Mouse (Mus musculus): ENCODE results near the gene Grk4. TPM values are rescaled to one million over a fixed set of nuclear protein-coding genes. Genes with fewer than 3 reads are reported as not detected.
A peak's percentile ranks its signal among the peaks of the same experiment; 100 is the strongest.

The Grk4 gene
- polyA plus RNA-seq (2012; fragmentation: generic; extraction: Trizol): 0.43 TPM
- long read RNA-seq, experiment 1: 0 reads
- long read RNA-seq, experiment 2: 0 reads

- H3K79me3 ChIP-seq (ENCODE audit: low read depth): peaks cover 25% of the 10 kb centered on the region
- H3K4me3 ChIP-seq (ENCODE audit: insufficient read depth, poor library complexity, severe bottlenecking): peak within 1 kb of the TSS; percentile 68
- no peaks in the 10 kb centered on the region for H3K27me3 ChIP-seq (ENCODE audit: control insufficient read depth, insufficient read depth, insufficient read length)
- TF ChIP-seq CTCF (IDR thresholded peaks at IDR 0.05; ENCODE audit: control insufficient read depth, insufficient read depth, insufficient read length) (peak; percentile 93), MAX (IDR thresholded peaks at IDR 0.05) (peak; percentile 90), FOSL1 (IDR thresholded peaks at IDR 0.05; ENCODE audit: insufficient read depth, low read length, poor library complexity, severe bottlenecking) (no peak)
- H3K36me3 ChIP-seq (ENCODE audit: control insufficient read depth, insufficient read depth): peaks cover 25% of the 10 kb centered on the region
- peaks cover 26% of the 10 kb centered on the region for H3K79me2 ChIP-seq (ENCODE audit: control insufficient read depth, insufficient read depth)
- H3ac ChIP-seq (ENCODE audit: control insufficient read depth, insufficient read length, low read depth): peak within 1 kb of the TSS; percentile 92
Measured at GRCm38 (mm10) chr5:34659686-34660590, at the start of gene Grk4, which contains the start of gene Nop14. TSS of gene Grk4 (plus strand) at chr5:34660379. TSS of gene Nop14 (minus strand) at chr5:34660148.

GRCm38 (mm10) chr5:34632996-34633395 lies 27.2 kb upstream of the Grk4 start:
- Histone ChIP-seq H3ac (ENCODE audit: control insufficient read depth, insufficient read length, low read depth) (no peak overlapping the region), H3K36me3 (ENCODE audit: control insufficient read depth, insufficient read depth) (peaks cover 71% of the 10 kb centered on the region), H3K27me3 (ENCODE audit: control insufficient read depth, insufficient read depth, insufficient read length) (no peaks in the 10 kb centered on the region), H3K4me3 (ENCODE audit: insufficient read depth, poor library complexity, severe bottlenecking) (no peak overlapping the region), H3K79me2 (ENCODE audit: control insufficient read depth, insufficient read depth) (peaks cover 26% of the 10 kb centered on the region), H3K79me3 (ENCODE audit: low read depth) (peaks cover 12% of the 10 kb centered on the region)
- no peak for TF ChIP-seq MAX (IDR thresholded peaks at IDR 0.05)
- no peak for TF ChIP-seq FOSL1 (IDR thresholded peaks at IDR 0.05; ENCODE audit: insufficient read depth, low read length, poor library complexity, severe bottlenecking)
- TF ChIP-seq MYOG (IDR thresholded peaks at IDR 0.05; ENCODE audit: control insufficient read depth, extremely low read depth, insufficient read length): no peak
- TF ChIP-seq CTCF (IDR thresholded peaks at IDR 0.05; ENCODE audit: control insufficient read depth, insufficient read depth, insufficient read length): no peak
- TF ChIP-seq MYOD1 (IDR thresholded peaks at IDR 0.05; ENCODE audit: control insufficient read depth, insufficient read length, low read depth): no peak
- no peak for TF ChIP-seq USF1 (IDR thresholded peaks at IDR 0.05; ENCODE audit: low read depth)
- TF ChIP-seq CEBPB (IDR thresholded peaks at IDR 0.05; ENCODE audit: low read depth): no peak

GRCm38 (mm10) chr5:34633641-34634040 lies 26.5 kb upstream of the Grk4 start:
- Histone ChIP-seq H3ac (ENCODE audit: control insufficient read depth, insufficient read length, low read depth) (no peak overlapping the region), H3K36me3 (ENCODE audit: control insufficient read depth, insufficient read depth) (peaks cover 71% of the 10 kb centered on the region), H3K4me3 (ENCODE audit: insufficient read depth, poor library complexity, severe bottlenecking) (no peak overlapping the region), H3K79me2 (ENCODE audit: control insufficient read depth, insufficient read depth) (peaks cover 26% of the 10 kb centered on the region), H3K27me3 (ENCODE audit: control insufficient read depth, insufficient read depth, insufficient read length) (no peaks in the 10 kb centered on the region), H3K79me3 (ENCODE audit: low read depth) (peaks cover 12% of the 10 kb centered on the region)
- TF ChIP-seq MYOG (IDR thresholded peaks at IDR 0.05; ENCODE audit: control insufficient read depth, extremely low read depth, insufficient read length) (no peak), MAX (IDR thresholded peaks at IDR 0.05) (no peak), CTCF (IDR thresholded peaks at IDR 0.05; ENCODE audit: control insufficient read depth, insufficient read depth, insufficient read length) (no peak), USF1 (IDR thresholded peaks at IDR 0.05; ENCODE audit: low read depth) (no peak), CEBPB (IDR thresholded peaks at IDR 0.05; ENCODE audit: low read depth) (no peak), MYOD1 (IDR thresholded peaks at IDR 0.05; ENCODE audit: control insufficient read depth, insufficient read length, low read depth) (no peak), FOSL1 (IDR thresholded peaks at IDR 0.05; ENCODE audit: insufficient read depth, low read length, poor library complexity, severe bottlenecking) (no peak)

GRCm38 (mm10) chr5:34634746-34635400 lies 25.3 kb upstream of the Grk4 start:
- peaks cover 26% of the 10 kb centered on the region for H3K79me2 ChIP-seq (ENCODE audit: control insufficient read depth, insufficient read depth)
- H3K36me3 ChIP-seq (ENCODE audit: control insufficient read depth, insufficient read depth): peaks cover 70% of the 10 kb centered on the region
- H3ac ChIP-seq (ENCODE audit: control insufficient read depth, insufficient read length, low read depth): no peak overlapping the region
- H3K79me3 ChIP-seq (ENCODE audit: low read depth): peaks cover 12% of the 10 kb centered on the region
- H3K4me3 ChIP-seq (ENCODE audit: insufficient read depth, poor library complexity, severe bottlenecking): no peak overlapping the region
- TF ChIP-seq FOSL1 (IDR thresholded peaks at IDR 0.05; ENCODE audit: insufficient read depth, low read length, poor library complexity, severe bottlenecking) (no peak), USF1 (IDR thresholded peaks at IDR 0.05; ENCODE audit: low read depth) (no peak), CEBPB (IDR thresholded peaks at IDR 0.05; ENCODE audit: low read depth) (no peak), CTCF (IDR thresholded peaks at IDR 0.05; ENCODE audit: control insufficient read depth, insufficient read depth, insufficient read length) (no peak), MYOG (IDR thresholded peaks at IDR 0.05; ENCODE audit: control insufficient read depth, extremely low read depth, insufficient read length) (no peak), MAX (IDR thresholded peaks at IDR 0.05) (no peak), MYOD1 (IDR thresholded peaks at IDR 0.05; ENCODE audit: control insufficient read depth, insufficient read length, low read depth) (no peak)
- no peaks in the 10 kb centered on the region for H3K27me3 ChIP-seq (ENCODE audit: control insufficient read depth, insufficient read depth, insufficient read length)

DNA sequence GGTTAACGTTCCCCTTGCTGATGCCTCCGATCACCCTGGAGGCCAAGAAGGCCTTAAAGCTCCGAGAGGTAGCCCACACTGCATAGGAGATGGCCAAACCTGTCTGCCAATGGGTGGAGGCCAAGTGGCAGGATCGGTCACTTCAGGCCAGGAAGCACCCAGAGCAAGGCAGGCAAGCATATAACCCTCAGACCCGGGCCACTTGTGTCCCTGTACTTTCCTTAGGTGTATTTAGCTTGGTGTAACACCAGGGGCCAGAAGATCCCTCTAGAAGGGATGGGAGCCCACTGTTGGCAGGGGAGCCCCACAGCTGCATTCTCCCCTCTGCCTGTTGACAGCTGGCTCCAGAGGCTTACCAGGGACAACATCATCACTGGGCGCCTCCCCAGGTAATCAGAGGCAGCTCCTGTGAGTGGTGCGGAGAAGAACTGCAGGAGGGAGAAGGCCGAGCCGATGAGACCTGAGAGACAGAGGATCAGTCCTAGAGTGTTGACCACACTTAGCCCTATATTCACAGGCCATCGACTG lies 24.4 kb upstream of the Grk4 start:
- Histone ChIP-seq H3ac (ENCODE audit: control insufficient read depth, insufficient read length, low read depth) (peak overlapping the region; percentile 65), H3K36me3 (ENCODE audit: control insufficient read depth, insufficient read depth) (peaks cover 75% of the 10 kb centered on the region), H3K79me3 (ENCODE audit: low read depth) (peaks cover 12% of the 10 kb centered on the region), H3K79me2 (ENCODE audit: control insufficient read depth, insufficient read depth) (peaks cover 26% of the 10 kb centered on the region), H3K27me3 (ENCODE audit: control insufficient read depth, insufficient read depth, insufficient read length) (no peaks in the 10 kb centered on the region), H3K4me3 (ENCODE audit: insufficient read depth, poor library complexity, severe bottlenecking) (peak overlapping the region; percentile 54)
- TF ChIP-seq CTCF (IDR thresholded peaks at IDR 0.05; ENCODE audit: control insufficient read depth, insufficient read depth, insufficient read length) (no peak), MYOD1 (IDR thresholded peaks at IDR 0.05; ENCODE audit: control insufficient read depth, insufficient read length, low read depth) (no peak), MAX (IDR thresholded peaks at IDR 0.05) (no peak), FOSL1 (IDR thresholded peaks at IDR 0.05; ENCODE audit: insufficient read depth, low read length, poor library complexity, severe bottlenecking) (no peak), USF1 (IDR thresholded peaks at IDR 0.05; ENCODE audit: low read depth) (no peak), CEBPB (IDR thresholded peaks at IDR 0.05; ENCODE audit: low read depth) (no peak), MYOG (IDR thresholded peaks at IDR 0.05; ENCODE audit: control insufficient read depth, extremely low read depth, insufficient read length) (no peak)

Measured in C2C12 (cell line).